Mouse (Mus musculus): ENCODE measurements around the gene Sc5d. TPM values are rescaled to one million over a fixed set of nuclear protein-coding genes. Genes with fewer than 3 reads are reported as not detected.

Gene Sc5d
- polyA plus RNA-seq, 1 experiment from 2014 or later, result 79.8 TPM

DNA sequence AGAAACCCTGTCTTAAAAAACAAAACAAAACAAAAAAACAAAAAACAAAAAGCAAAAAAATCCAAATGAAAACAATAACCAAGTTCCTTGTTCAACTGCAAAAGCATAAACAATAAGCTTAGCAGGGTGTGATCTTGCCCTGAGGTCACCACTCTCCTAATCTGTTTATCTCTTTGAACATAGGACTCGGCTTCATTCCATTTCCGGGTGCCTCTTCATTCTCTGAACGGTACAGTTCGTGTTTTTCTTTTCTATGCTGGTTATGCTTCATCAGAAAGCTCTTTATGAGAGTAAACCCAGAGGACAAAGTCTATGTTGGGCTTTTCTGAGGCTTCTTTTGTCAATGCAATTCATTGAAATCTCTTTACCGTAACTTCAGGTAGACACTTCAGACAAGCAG lies 19.9 kb downstream of the Sc5d start:
- H3K36me3 ChIP-seq (ENCODE audit: control insufficient read depth, insufficient read depth), result no peaks in the 10 kb centered on the region
- TF ChIP-seq CTCF (IDR thresholded peaks at IDR 0.05; ENCODE audit: low read depth), result no peak

GRCm38 (mm10) chr9:42241021-42241420 lies 23.0 kb downstream of the Sc5d start:
- no peak overlapping the region for H3K9ac ChIP-seq (ENCODE audit: low read depth, low read length)
- no peak for ATAC-seq

More for the DNA sequence above, 19.9 kb downstream of the Sc5d start:
- H3K27ac ChIP-seq (ENCODE audit: low read depth, low read length), result peak overlapping the region; percentile 9; the same call in 1 of the 2 replicates
- no peak overlapping the region for H3K4me3 ChIP-seq (ENCODE audit: low read depth, low read length)
- peak; percentile 63 for ATAC-seq
- H3K9me3 ChIP-seq (ENCODE audit: control insufficient read depth), result no peaks in the 10 kb centered on the region
- no peak overlapping the region for H3K4me2 ChIP-seq (replicated peaks; ENCODE audit: low read depth)
- H3K4me1 ChIP-seq (replicated peaks; ENCODE audit: control insufficient read depth, insufficient read depth, low read length), result no peaks in the 10 kb centered on the region
- no peak overlapping the region for H3K9ac ChIP-seq (ENCODE audit: low read depth, low read length)
- 26% methylated on average over 5 of the region's 5 CpGs for WGBS
- no peaks in the 10 kb centered on the region for H3K27me3 ChIP-seq (replicated peaks; ENCODE audit: control insufficient read depth, insufficient read depth, low read length)

DNA sequence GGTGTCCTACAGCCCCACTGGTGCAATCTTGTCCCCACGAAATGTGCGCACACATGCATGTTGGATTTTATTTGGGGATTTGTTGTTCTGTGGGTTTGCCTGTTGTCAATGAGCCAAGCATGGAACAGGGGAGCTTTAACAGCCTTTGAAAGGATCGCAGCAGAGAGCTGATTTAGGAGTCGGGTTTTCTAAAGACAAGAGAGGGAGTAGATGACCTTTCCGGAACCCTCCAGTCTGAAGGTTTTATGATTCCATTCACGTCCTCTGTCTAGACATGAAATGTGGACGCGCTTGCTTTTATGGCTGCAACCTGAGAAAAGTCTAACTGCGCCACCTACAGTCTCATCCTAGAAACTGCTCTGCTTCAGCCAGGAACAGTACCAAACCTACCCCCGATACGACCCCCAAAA lies 23.5 kb downstream of the Sc5d start:
- Histone ChIP-seq H3K27me3 (replicated peaks; ENCODE audit: control insufficient read depth, insufficient read depth, low read length) (no peaks in the 10 kb centered on the region), H3K36me3 (ENCODE audit: control insufficient read depth, insufficient read depth) (no peaks in the 10 kb centered on the region), H3K4me3 (ENCODE audit: low read depth, low read length) (no peak overlapping the region), H3K4me2 (replicated peaks; ENCODE audit: low read depth) (peak overlapping the region; percentile 37), H3K27ac (ENCODE audit: low read depth, low read length) (no peak overlapping the region), H3K9me3 (ENCODE audit: control insufficient read depth) (no peaks in the 10 kb centered on the region), H3K9ac (ENCODE audit: low read depth, low read length) (no peak overlapping the region), H3K4me1 (replicated peaks; ENCODE audit: control insufficient read depth, insufficient read depth, low read length) (no peaks in the 10 kb centered on the region; the same call in 1 of the 2 replicates)
- 18% methylated on average over 11 of the region's 11 CpGs for WGBS
- TF ChIP-seq CTCF (IDR thresholded peaks at IDR 0.05; ENCODE audit: low read depth), result peak; percentile 87
- no peak for ATAC-seq

More at GRCm38 (mm10) chr9:42241021-42241420, 23.0 kb downstream of the Sc5d start:
- TF ChIP-seq CTCF (IDR thresholded peaks at IDR 0.05; ENCODE audit: low read depth), result no peak
- Histone ChIP-seq H3K4me1 (replicated peaks; ENCODE audit: control insufficient read depth, insufficient read depth, low read length) (no peaks in the 10 kb centered on the region; the same call in 1 of the 2 replicates), H3K27me3 (replicated peaks; ENCODE audit: control insufficient read depth, insufficient read depth, low read length) (no peaks in the 10 kb centered on the region), H3K4me3 (ENCODE audit: low read depth, low read length) (no peak overlapping the region), H3K27ac (ENCODE audit: low read depth, low read length) (no peak overlapping the region), H3K9me3 (ENCODE audit: control insufficient read depth) (no peaks in the 10 kb centered on the region), H3K36me3 (ENCODE audit: control insufficient read depth, insufficient read depth) (no peaks in the 10 kb centered on the region), H3K4me2 (replicated peaks; ENCODE audit: low read depth) (no peak overlapping the region)
- 69% methylated on average over 3 of the region's 3 CpGs for WGBS

DNA sequence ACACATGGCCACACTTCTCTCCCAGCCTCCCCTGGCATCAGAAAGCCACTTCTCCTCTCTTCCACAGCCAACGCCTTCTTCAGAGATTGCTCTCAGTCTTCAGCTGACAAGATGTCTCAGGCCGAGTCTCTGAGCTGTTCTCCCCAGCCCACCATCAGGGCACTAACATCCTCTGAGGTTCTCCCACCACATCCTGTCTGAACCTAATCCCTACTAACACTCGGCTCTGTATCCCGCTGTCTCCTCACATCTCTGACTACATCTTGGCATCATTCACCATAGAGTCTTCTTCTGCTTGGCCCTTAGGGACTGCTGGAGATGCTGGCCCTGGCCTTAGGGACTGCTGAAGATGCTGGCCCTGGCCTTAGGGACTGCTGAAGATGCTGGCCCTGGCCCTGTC lies 25.2 kb downstream of the Sc5d start:
- no peak overlapping the region for H3K9ac ChIP-seq (ENCODE audit: low read depth, low read length)
- no peak for ATAC-seq
- H3K27ac ChIP-seq (ENCODE audit: low read depth, low read length), result no peak overlapping the region
- TF ChIP-seq CTCF (IDR thresholded peaks at IDR 0.05; ENCODE audit: low read depth), result no peak
- no peaks in the 10 kb centered on the region for H3K27me3 ChIP-seq (replicated peaks; ENCODE audit: control insufficient read depth, insufficient read depth, low read length)
- 84% methylated on average over 4 of the region's 4 CpGs for WGBS
- no peaks in the 10 kb centered on the region; the same call in 1 of the 2 replicates for H3K4me1 ChIP-seq (replicated peaks; ENCODE audit: control insufficient read depth, insufficient read depth, low read length)
- H3K4me2 ChIP-seq (replicated peaks; ENCODE audit: low read depth), result no peak overlapping the region
- H3K4me3 ChIP-seq (ENCODE audit: low read depth, low read length), result no peak overlapping the region
- H3K9me3 ChIP-seq (ENCODE audit: control insufficient read depth), result no peaks in the 10 kb centered on the region
- H3K36me3 ChIP-seq (ENCODE audit: control insufficient read depth, insufficient read depth), result no peaks in the 10 kb centered on the region

DNA sequence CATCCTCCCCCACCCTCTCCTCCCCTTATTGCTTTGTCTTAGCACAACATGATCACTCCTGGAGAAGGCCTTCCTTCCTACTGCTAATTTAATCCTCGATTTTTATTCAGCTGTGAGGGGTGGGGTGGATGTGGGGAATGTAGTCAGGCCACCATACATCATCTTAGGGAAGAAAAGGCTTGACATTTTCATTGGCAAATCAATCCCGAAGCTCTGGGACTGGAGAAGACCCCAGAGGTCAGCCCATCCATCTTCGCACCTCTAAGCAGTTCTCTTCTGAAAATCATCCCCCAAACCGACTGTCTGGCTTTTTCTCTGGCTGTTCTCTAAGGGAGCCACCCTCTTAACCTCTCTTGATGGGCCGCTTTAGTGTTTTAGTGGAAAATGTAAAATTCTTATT lies 32.9 kb downstream of the Sc5d start:
- Histone ChIP-seq H3K27me3 (replicated peaks; ENCODE audit: control insufficient read depth, insufficient read depth, low read length) (no peaks in the 10 kb centered on the region), H3K9ac (ENCODE audit: low read depth, low read length) (no peak overlapping the region), H3K36me3 (ENCODE audit: control insufficient read depth, insufficient read depth) (no peaks in the 10 kb centered on the region), H3K4me2 (replicated peaks; ENCODE audit: low read depth) (no peak overlapping the region), H3K4me3 (ENCODE audit: low read depth, low read length) (no peak overlapping the region), H3K9me3 (ENCODE audit: control insufficient read depth) (no peaks in the 10 kb centered on the region), H3K27ac (ENCODE audit: low read depth, low read length) (no peak overlapping the region), H3K4me1 (replicated peaks; ENCODE audit: control insufficient read depth, insufficient read depth, low read length) (no peaks in the 10 kb centered on the region)
- no peak for ATAC-seq
- 55% methylated on average over 5 of the region's 5 CpGs for WGBS
- no peak for TF ChIP-seq CTCF (IDR thresholded peaks at IDR 0.05; ENCODE audit: low read depth)

DNA sequence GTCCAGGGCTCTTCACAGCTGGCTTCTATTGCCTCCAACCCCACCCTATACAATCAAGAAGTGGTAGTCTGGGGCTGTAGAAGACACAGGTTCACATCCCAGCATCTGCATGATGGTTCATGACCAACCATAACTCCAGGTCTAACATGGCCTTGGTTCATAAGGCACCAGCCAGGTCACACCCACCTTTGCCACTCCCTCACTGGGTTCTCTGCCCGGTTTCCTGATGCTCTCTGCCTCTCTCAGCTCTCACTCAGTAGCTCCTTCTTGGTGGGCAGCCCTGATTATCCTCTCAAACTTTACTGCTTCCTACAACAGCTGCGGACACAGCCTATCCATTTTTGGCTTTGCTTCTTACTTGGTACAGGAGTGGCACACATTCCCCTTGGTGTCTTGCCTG lies 33.7 kb downstream of the Sc5d start:
- H3K4me2 ChIP-seq (replicated peaks; ENCODE audit: low read depth), result no peak overlapping the region
- no peak overlapping the region for H3K4me3 ChIP-seq (ENCODE audit: low read depth, low read length)
- no peak for TF ChIP-seq CTCF (IDR thresholded peaks at IDR 0.05; ENCODE audit: low read depth)
- no peaks in the 10 kb centered on the region for H3K27me3 ChIP-seq (replicated peaks; ENCODE audit: control insufficient read depth, insufficient read depth, low read length)
- no peak overlapping the region for H3K9ac ChIP-seq (ENCODE audit: low read depth, low read length)
- WGBS, result 63% methylated on average over 2 of the region's 2 CpGs
- no peaks in the 10 kb centered on the region for H3K9me3 ChIP-seq (ENCODE audit: control insufficient read depth)
- no peak for ATAC-seq
- H3K4me1 ChIP-seq (replicated peaks; ENCODE audit: control insufficient read depth, insufficient read depth, low read length), result no peaks in the 10 kb centered on the region
- no peak overlapping the region for H3K27ac ChIP-seq (ENCODE audit: low read depth, low read length)
- no peaks in the 10 kb centered on the region for H3K36me3 ChIP-seq (ENCODE audit: control insufficient read depth, insufficient read depth)

Data from intestine, postnatal 0 days (tissue).